Mouse (Mus musculus) midbrain, postnatal 0 days (tissue): Measurements from ENCODE around the gene Oxct2a. TPM values are rescaled to one million over a fixed set of nuclear protein-coding genes. Genes with fewer than 3 reads are reported as not detected.
"Not testable (repeated sequence)": the region's sequence is repeated elsewhere in the genome, so short reads cannot be mapped to it uniquely, and the experiment has no call there.

Experiments used
- ATAC-seq: fragments of 200-750 bp; cut with Nextera tagmentation; 2 replicates; pipeline ENCODE4 v1.8.0; 2017; ENCODE audit warnings: moderate number of reproducible peaks, mild to moderate bottlenecking, moderate TSS enrichment, moderate library complexity; ENCODE audit not compliant: low FRiP score
- DNase-seq: peaks from one replicate; pipeline ENCODE4 v3.0.0-alpha.2; 2015; ENCODE audit warnings: low spot score
- H3K27ac ChIP-seq: fragments of 300-500 bp; sonication (generic); 2 replicates; pipeline ENCODE4 v1.5.1; 2014; ENCODE audit warnings: low read depth, mild to moderate bottlenecking, low read length, mixed read lengths
- H3K27me3 ChIP-seq: fragments of 300-500 bp; sonication (generic); 2 replicates; pipeline ENCODE4 v1.6.1; 2014; ENCODE audit warnings: low read length, control low read depth, mixed read lengths; ENCODE audit not compliant: insufficient read depth
- H3K36me3 ChIP-seq: fragments of 300-500 bp; sonication (generic); 2 replicates; pipeline ENCODE4 v1.6.1; 2014; ENCODE audit warnings: low read length, control low read depth, mixed read lengths; ENCODE audit not compliant: insufficient read depth
- H3K4me1 ChIP-seq: fragments of 300-500 bp; sonication (generic); 2 replicates; pipeline ENCODE4 v1.6.1; 2014; ENCODE audit warnings: mild to moderate bottlenecking, control low read depth, antibody characterized with exemption, low read length, mixed read lengths; ENCODE audit not compliant: insufficient read depth
- H3K4me2 ChIP-seq: fragments of 300-500 bp; sonication (generic); 2 replicates; pipeline ENCODE4 v1.6.1; 2014; ENCODE audit warnings: low read depth, mild to moderate bottlenecking, low read length, mixed read lengths; ENCODE audit not compliant: poor library complexity, severe bottlenecking
- H3K4me3 ChIP-seq: fragments of 300-500 bp; sonication (generic); 2 replicates; pipeline ENCODE4 v1.5.1; 2014; ENCODE audit warnings: low read depth, mild to moderate bottlenecking, low read length, moderate library complexity
- H3K9ac ChIP-seq: fragments of 300-500 bp; sonication (generic); replicated peaks from 2 replicates; pipeline ENCODE4 v1.6.1; 2014; ENCODE audit warnings: mild to moderate bottlenecking, low read length, moderate library complexity, mixed read lengths; ENCODE audit not compliant: poor library complexity, severe bottlenecking
- H3K9me3 ChIP-seq: fragments of 300-500 bp; sonication (generic); 2 replicates; pipeline ENCODE4 v1.6.1; 2016; ENCODE audit warnings: low read length, control low read depth
- CTCF ChIP-seq: IDR thresholded peaks from 2 replicates; pipeline ENCODE4 v1.5.1; 2016; ENCODE audit warnings: antibody characterized with exemption, mild to moderate bottlenecking
- WGBS: fragments of 180-500 bp; shearing (Covaris S2); extraction: QIAGEN DNeasy Blood & Tissue Kit; methylation state at CpG from one replicate; pipeline ENCODE4 v1.1.7; 2014; 5-methylcytosine and 5-hydroxymethylcytosine counted together
- polyA plus RNA-seq: library from polyadenylated mRNA; unstranded; fragments of >200 nt; fragmentation: Nextera tagmentation; extraction: Ambion mirVana; gene quantifications from 2 replicates; pipeline ENCODE4 v1.2.1, GENCODE M21; 2015
- total RNA-seq: library from RNA; depleted of rRNA; stranded (reverse); fragments of >200 nt; gene quantifications from 2 replicates; pipeline ENCODE4 v1.2.3, GENCODE M21; 2014

Oxct2a gene
- total and polyA plus RNA-seq, 2 experiments from 2014 or later: 0.21 TPM; not detected in 1

DNA sequence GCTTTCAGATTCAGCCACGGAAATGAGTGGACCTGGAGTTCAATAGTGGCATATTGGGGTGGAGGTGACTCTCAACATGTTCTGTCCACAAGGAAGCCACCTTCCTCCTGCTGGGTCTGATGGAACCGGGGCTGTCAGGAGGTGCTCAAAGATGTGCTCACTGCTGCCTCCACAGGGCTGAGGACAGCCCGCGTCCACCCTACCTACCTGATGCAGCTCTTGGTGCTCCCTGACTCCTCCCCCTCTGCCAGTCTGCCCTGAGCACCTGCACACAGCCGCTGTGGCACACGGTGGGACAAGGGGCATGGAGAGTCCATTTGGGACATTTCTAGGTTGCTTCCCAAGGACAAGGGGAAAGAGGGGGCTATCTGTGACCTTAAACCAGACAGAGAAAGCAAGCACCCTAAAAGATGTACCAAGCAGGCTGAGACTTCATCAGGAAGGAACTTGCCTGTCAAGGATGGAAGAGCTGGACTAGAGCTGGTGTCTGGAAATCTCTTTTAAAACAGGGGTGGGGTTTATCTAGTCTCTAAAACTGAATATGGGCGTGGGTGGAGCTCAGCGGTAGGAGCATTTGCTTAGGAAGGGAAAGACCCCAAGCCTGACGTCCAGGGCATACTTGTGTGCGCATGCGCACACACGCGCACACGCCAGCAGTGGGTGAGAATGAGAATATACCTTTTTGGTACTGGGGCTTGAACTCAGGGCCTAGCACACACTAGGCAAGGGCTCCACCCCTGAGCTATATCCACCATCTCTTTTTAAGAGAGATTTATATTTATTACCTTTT lies 12.6 kb upstream of the Oxct2a start:
- H3K9ac ChIP-seq: no peak overlapping the region
- TF ChIP-seq CTCF: no peak
- no peaks in the 10 kb centered on the region for H3K36me3 ChIP-seq
- DNase-seq (no peak), ATAC-seq (no peak)
- H3K9me3 ChIP-seq: no peaks in the 10 kb centered on the region
- WGBS: 67% methylated on average over 14 of the region's 14 CpGs
- no peaks in the 10 kb centered on the region for H3K4me1 ChIP-seq
- no peak overlapping the region for H3K4me3 ChIP-seq
- H3K27ac ChIP-seq: no peak overlapping the region
- peaks cover 9% of the 10 kb centered on the region; the same call in 1 of the 2 replicates for H3K27me3 ChIP-seq
- no peak overlapping the region for H3K4me2 ChIP-seq

DNA sequence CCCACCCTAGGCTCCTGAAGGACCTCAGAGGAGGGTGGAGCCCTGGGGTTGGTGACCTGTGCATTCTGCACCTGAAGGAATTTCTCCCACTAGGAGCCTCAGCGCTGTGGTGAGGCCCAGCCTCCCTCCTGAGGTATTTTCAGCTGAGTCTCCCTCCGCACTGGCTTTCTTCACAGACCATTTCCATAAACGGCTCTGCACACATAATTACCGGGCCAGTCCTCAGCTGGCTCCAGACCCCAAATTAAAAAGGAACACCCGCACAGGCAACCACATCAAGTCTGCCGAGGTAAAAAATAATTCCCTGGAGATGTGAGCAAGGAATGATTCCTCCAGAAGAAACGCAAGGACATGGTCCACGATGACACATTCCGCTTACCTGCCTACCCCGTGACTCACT lies 11.8 kb upstream of the Oxct2a start:
- not testable (repeated sequence) for H3K4me1 ChIP-seq, H3K9me3 ChIP-seq, ATAC-seq, DNase-seq, H3K4me2 ChIP-seq, H3K27ac ChIP-seq, H3K36me3 ChIP-seq, H3K9ac ChIP-seq, H3K27me3 ChIP-seq, H3K4me3 ChIP-seq
- WGBS: 81% methylated on average over 10 of the region's 10 CpGs

DNA sequence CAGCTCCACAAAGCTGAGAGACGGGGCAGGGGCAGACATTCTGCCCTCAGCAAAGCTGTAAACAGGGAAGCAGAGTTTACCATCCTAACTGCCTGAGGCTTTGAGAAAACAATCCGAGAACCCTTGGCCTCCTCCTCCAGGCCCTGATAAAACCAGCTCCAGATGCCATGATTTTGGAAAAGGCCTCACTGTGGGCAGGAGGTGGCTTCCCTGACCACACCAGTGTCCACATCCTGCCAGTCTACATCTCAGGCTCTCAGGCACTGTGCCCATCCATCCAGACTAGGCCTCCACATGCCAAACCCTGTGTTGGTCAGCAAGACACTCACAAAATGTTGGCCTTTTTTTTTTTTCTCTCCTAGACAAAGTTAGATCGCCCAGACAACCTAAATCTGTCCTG lies 10.7 kb upstream of the Oxct2a start:
- no peaks in the 10 kb centered on the region for H3K27me3 ChIP-seq
- 83% methylated on average over 3 of the region's 3 CpGs for WGBS
- no peak overlapping the region for H3K4me2 ChIP-seq
- H3K27ac ChIP-seq: no peak overlapping the region
- no peak overlapping the region for H3K4me3 ChIP-seq
- no peaks in the 10 kb centered on the region for H3K36me3 ChIP-seq
- DNase-seq (no peak), ATAC-seq (no peak)
- H3K9ac ChIP-seq: no peak overlapping the region
- TF ChIP-seq CTCF: no peak
- H3K4me1 ChIP-seq: no peaks in the 10 kb centered on the region
- H3K9me3 ChIP-seq: no peaks in the 10 kb centered on the region

DNA sequence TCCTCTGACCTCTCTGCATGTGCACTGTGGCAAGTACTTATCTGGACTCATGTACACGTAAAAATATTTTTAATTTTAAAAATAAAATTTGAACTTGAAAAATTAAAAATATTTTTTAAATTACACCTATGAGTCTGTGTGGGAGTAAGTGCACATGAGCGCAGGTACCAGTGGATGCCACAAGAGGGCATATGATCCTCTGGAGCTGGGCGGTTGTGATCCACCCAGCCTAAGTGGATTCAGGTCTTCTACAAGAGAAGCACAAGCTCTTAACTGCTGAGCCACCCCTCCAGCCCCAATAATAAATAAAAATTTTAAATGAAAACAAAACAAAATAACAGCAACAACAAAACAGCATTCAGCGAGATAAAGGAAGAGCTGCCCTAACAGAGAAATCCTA lies 9.7 kb upstream of the Oxct2a start:
- no peak for DNase-seq
- H3K4me3 ChIP-seq: no peak overlapping the region
- no peak overlapping the region for H3K9ac ChIP-seq
- H3K9me3 ChIP-seq: no peaks in the 10 kb centered on the region
- no peak for TF ChIP-seq CTCF
- no peak overlapping the region for H3K4me2 ChIP-seq
- H3K27me3 ChIP-seq: no peaks in the 10 kb centered on the region
- H3K4me1 ChIP-seq: no peaks in the 10 kb centered on the region
- ATAC-seq: no peak
- WGBS: 97% methylated on average over 4 of the region's 4 CpGs
- H3K36me3 ChIP-seq: no peaks in the 10 kb centered on the region
- no peak overlapping the region for H3K27ac ChIP-seq

DNA sequence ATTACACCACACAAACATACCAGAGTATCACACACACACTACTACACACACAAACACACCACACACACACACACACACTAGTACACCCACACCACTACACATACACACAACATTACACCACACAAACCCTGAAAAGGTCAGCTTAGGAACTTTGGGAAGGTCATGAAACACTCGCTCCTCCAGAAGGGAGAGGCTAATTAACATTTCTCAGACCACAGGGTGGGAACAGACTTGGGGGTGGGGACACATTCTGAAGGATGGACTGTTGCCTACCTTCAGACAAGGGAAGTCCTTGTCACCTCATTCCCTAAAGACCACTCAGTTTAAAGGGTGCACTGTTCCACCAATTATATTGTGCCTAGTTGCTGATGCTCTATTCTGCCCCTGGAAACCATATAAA lies 8.5 kb upstream of the Oxct2a start:
- not testable (repeated sequence) for H3K27me3 ChIP-seq, H3K9me3 ChIP-seq, H3K4me2 ChIP-seq, H3K9ac ChIP-seq, H3K4me1 ChIP-seq, H3K4me3 ChIP-seq, ATAC-seq, H3K36me3 ChIP-seq, H3K27ac ChIP-seq, DNase-seq
- WGBS: 65% methylated on average over 1 of the region's 1 CpGs

DNA sequence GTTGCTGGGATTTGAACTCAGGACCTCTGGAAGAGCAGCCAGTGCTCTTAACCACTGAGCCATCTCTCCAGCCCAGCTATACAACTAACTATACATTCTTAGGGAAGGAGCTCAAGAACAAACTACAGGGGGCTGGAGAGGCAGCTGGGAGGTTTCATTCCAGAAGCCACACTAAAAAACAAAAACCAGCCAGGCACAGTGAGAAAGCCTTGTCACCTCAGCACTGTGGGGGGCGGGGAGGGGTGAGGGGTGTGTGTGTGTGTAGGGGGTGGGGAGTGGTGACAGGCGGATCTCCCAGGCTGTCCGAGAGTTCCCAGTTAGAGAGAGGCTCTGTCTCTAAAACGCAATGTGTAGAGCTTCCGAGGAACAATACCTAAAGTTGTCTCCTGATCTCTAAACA lies 7.9 kb upstream of the Oxct2a start:
- Histone ChIP-seq H3K9ac (no peak overlapping the region), H3K4me3 (no peak overlapping the region), H3K4me2 (no peak overlapping the region), H3K4me1 (no peaks in the 10 kb centered on the region), H3K36me3 (no peaks in the 10 kb centered on the region), H3K27me3 (no peaks in the 10 kb centered on the region), H3K9me3 (no peaks in the 10 kb centered on the region), H3K27ac (no peak overlapping the region)
- no peak for TF ChIP-seq CTCF
- DNase-seq: no peak
- 73% methylated on average over 5 of the region's 5 CpGs for WGBS
- no peak for ATAC-seq
